Mouse (Mus musculus): ENCODE results near the gene Hddc3.

GRCm38 (mm10) chr7:80400099-80400498 lies 57.2 kb downstream of the Hddc3 start:
- TF ChIP-seq POLR2A (IDR thresholded peaks at IDR 0.05; ENCODE audit: control insufficient read depth, low read depth, low read length) (no peak), CTCF (IDR thresholded peaks at IDR 0.05; ENCODE audit: control insufficient read depth, insufficient read depth, insufficient replicate concordance, low read depth, low read length) (no peak)
